Mouse (Mus musculus) liver, embryonic 14.5 days (tissue): ENCODE measurements around the gene Xpnpep1.

Experiments used
- CTCF ChIP-seq: IDR thresholded peaks from 2 replicates; pipeline ENCODE4 v1.5.1; 2016; ENCODE audit warnings: antibody characterized with exemption, low read depth, control low read depth
- EP300 ChIP-seq: IDR thresholded peaks from 2 replicates; pipeline ENCODE4 v1.6.1; 2016; ENCODE audit warnings: antibody characterized with exemption, low read depth

GRCm38 (mm10) chr19:52979020-52979711, 60.8 kb downstream of the Xpnpep1 start:
- TF ChIP-seq CTCF (no peak), EP300 (no peak)
